Mouse (Mus musculus) left cerebral cortex, adult 6 months (tissue): Measurements from ENCODE around the gene Lipc. TPM values are rescaled to one million over a fixed set of nuclear protein-coding genes. Genes with fewer than 3 reads are reported as not detected.

Source experiments
- long read RNA-seq, 2 experiments: library from polyadenylated mRNA; unstranded; transcript quantifications; one replicate each; pipeline ENCODE4 v2.0.0; 2019 to 2020
- polyA plus RNA-seq: library from polyadenylated mRNA; unstranded; fragments of <200 nt; fragmentation: Nextera tagmentation; gene quantifications from 2 replicates; pipeline ENCODE4 v1.2.3, GENCODE M21; 2021

The Lipc gene
- polyA plus RNA-seq: 0.06 and 0.42 TPM in 2 replicates
- long read RNA-seq, experiment 1: 0 reads
- long read RNA-seq, experiment 2: 0 reads

DNA sequence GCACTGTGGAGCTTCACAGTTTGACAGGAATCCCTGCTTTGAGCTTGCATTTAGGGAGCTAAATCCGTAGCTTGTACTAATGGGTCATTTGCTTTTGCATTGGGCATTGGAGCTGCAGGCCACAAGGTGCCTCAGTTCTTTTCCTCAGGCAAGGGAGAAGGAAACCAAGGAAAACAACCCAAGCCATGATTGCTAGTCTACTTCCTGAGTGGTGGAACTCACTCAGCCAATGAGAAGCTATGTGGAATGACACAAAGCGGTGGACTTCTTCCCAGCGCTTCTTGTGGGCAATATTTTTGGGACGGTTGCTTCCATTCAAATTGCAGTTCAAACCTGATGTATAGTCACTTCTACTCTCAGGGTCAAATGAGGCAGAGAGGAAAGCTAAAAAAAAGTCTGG lies at the start of gene Lipc:
Gene Lipc (minus strand): TSS at position 101 of the 400 bp plus-strand sequence.

Other genes with a start within 250 kb of the Lipc start
- gene Aqp9, start 216.5 kb upstream of the Lipc start, polyA plus RNA-seq: 0.99 and 1.1 TPM in 2 replicates